Mouse (Mus musculus): ENCODE results near the gene Acvr2a. TPM values are rescaled to one million over a fixed set of nuclear protein-coding genes. Genes with fewer than 3 reads are reported as not detected.

Gene Acvr2a
- total and polyA plus RNA-seq, 3 experiments, result 0.89 to 2.9 (median 2.2) TPM

DNA sequence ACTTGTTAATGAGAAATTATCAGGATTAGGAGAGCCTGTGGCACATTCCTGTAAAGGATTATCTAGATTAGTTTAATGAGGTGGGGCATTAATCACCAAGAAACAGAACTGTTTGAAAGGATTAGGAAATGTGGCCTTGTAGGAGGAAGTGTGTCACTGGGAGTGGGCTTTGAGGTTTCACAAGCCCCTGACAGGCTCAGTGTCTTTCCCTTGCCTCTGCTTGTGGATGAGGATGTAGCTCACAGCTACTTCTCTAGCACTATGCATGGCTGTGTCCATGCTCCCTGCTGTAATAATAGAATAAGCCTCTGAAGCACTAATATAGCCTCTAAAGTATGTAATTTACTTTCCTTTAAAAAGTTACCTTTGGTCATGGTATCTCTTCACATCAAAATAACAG lies 101.9 kb downstream of the Acvr2a start:
- Histone ChIP-seq H3K4me2 (ENCODE audit: insufficient read depth, low read depth, poor library complexity, severe bottlenecking) (no peak overlapping the region), H3K79me2 (replicated peaks; ENCODE audit: control insufficient read depth, extremely low read depth, insufficient read depth, poor library complexity, severe bottlenecking) (peaks cover 5% of the 10 kb centered on the region; the same call in 1 of the 2 replicates), H3K27me3 (replicated peaks) (no peaks in the 10 kb centered on the region), H3K9ac (ENCODE audit: insufficient read depth, low read depth) (no peak overlapping the region), H3K27ac (ENCODE audit: insufficient read depth, low read depth) (no peak overlapping the region), H3K36me3 (replicated peaks in 1 of 2; ENCODE audit: control insufficient read depth in 1 of 2, insufficient read depth in 1 of 2, low read length in 1 of 2) (peaks cover 22 to 60% of the 10 kb centered on the region in 2 experiments), H3K9me3 (replicated peaks; ENCODE audit: low read length) (no peaks in the 10 kb centered on the region), H3K4me1 (ENCODE audit: control insufficient read depth in 1 of 2, insufficient read depth in 2 of 2) (no peaks in the 10 kb centered on the region), H3K4me3 (replicated peaks in 1 of 3; ENCODE audit: low read depth in 2 of 3, low read length in 2 of 3, poor library complexity in 1 of 3) (no peak overlapping the region)
- TF ChIP-seq JUND (conservative IDR thresholded peaks at IDR 0.05; ENCODE audit: low read depth, low read length) (no peak), GABPA (IDR thresholded peaks at IDR 0.05; ENCODE audit: insufficient replicate concordance, low read depth, low read length) (no peak), KAT2A (IDR thresholded peaks at IDR 0.05; ENCODE audit: insufficient replicate concordance, low read length) (no peak), ZMIZ1 (IDR thresholded peaks at IDR 0.05; ENCODE audit: low read depth, low read length) (no peak), ZNF384 (IDR thresholded peaks at IDR 0.05; ENCODE audit: low read depth, low read length) (no peak), UBTF (IDR thresholded peaks at IDR 0.05; ENCODE audit: low read depth, low read length) (no peak), MXI1 (IDR thresholded peaks at IDR 0.05; ENCODE audit: low read depth, low read length) (no peak), E2F4 (IDR thresholded peaks at IDR 0.05; ENCODE audit: insufficient replicate concordance, low read depth, low read length) (no peak), HCFC1 (IDR thresholded peaks at IDR 0.05; ENCODE audit: low read depth, low read length) (no peak), CTCF (conservative IDR thresholded peaks at IDR 0.05 in 1 of 2, IDR thresholded peaks at IDR 0.05 in 1 of 2; ENCODE audit: low read depth in 2 of 2, low read length in 2 of 2) (no peak), MAZ (IDR thresholded peaks at IDR 0.05; ENCODE audit: low read depth, low read length) (no peak), RAD21 (IDR thresholded peaks at IDR 0.05; ENCODE audit: low read depth, low read length) (no peak), POLR2AphosphoS2 (IDR thresholded peaks at IDR 0.05; ENCODE audit: low read depth, low read length) (no peak), USF2 (conservative IDR thresholded peaks at IDR 0.05; ENCODE audit: low read depth, low read length) (no peak), USF1 (IDR thresholded peaks at IDR 0.05; ENCODE audit: low read depth, low read length) (no peak), CHD2 (IDR thresholded peaks at IDR 0.05; ENCODE audit: low read length) (no peak), MYC (IDR thresholded peaks at IDR 0.05; ENCODE audit: low read depth, low read length) (no peak), ETS1 (conservative IDR thresholded peaks at IDR 0.05; ENCODE audit: low read depth, low read length) (no peak), SMC3 (IDR thresholded peaks at IDR 0.05; ENCODE audit: low read depth, low read length) (no peak)
- dilution Hi-C loops (cut with MboI; ENCODE audit: extremely low pct_ligation_motif_present, extremely low pct_unique_long_range_greater_than_20kb, low sequenced_read_pairs), result no loop called here
- no peak for DNase-seq (ENCODE audit: extremely low read depth)
- in situ Hi-C loops (cut with MboI; ENCODE audit: low pct_ligation_motif_present, low pct_unique_long_range_greater_than_20kb, low sequenced_read_pairs), result loop anchor here (25.0 kb wide), 1 partner anchor 821 kb away; no protein-coding TSS in a partner anchor

DNA sequence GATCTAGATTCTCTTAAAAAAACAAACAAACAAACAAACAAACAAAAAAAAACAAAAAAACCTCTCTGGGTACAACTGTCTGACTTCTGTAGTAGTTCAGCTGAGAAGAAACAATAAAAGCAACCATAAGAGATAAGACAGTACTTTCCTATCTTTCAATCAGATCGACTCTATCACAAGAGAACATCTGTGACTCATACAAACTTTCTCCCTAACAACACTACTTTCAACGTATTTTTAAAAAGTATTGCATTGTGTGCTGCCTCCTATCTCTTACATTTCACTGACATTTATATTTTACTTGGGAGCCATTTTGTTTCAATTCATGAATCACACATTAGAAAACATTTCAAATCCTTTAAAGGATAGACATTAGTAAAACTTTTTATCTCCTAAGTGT lies 121.1 kb downstream of the Acvr2a start:
- no peak for DNase-seq (ENCODE audit: extremely low read depth)
- Histone ChIP-seq H3K27ac (ENCODE audit: insufficient read depth, low read depth) (no peak overlapping the region), H3K9ac (ENCODE audit: insufficient read depth, low read depth) (no peak overlapping the region), H3K4me3 (replicated peaks in 1 of 3; ENCODE audit: low read depth in 2 of 3, low read length in 2 of 3, poor library complexity in 1 of 3) (no peak overlapping the region), H3K27me3 (replicated peaks) (no peaks in the 10 kb centered on the region), H3K36me3 (replicated peaks in 1 of 2; ENCODE audit: control insufficient read depth in 1 of 2, insufficient read depth in 1 of 2, low read length in 1 of 2) (peaks cover 12 to 52% of the 10 kb centered on the region in 2 experiments), H3K4me1 (ENCODE audit: control insufficient read depth in 1 of 2, insufficient read depth in 2 of 2) (peaks cover 0 to 4% of the 10 kb centered on the region in 2 experiments; a peak in 2 of 4 replicates), H3K79me2 (replicated peaks; ENCODE audit: control insufficient read depth, extremely low read depth, insufficient read depth, poor library complexity, severe bottlenecking) (peaks cover 2% of the 10 kb centered on the region; the same call in 1 of the 2 replicates), H3K4me2 (ENCODE audit: insufficient read depth, low read depth, poor library complexity, severe bottlenecking) (no peak overlapping the region), H3K9me3 (replicated peaks; ENCODE audit: low read length) (no peaks in the 10 kb centered on the region)
- TF ChIP-seq IRF4 (IDR thresholded peaks at IDR 0.05; ENCODE audit: low read depth, low read length) (no peak), TBP (conservative IDR thresholded peaks at IDR 0.05; ENCODE audit: low read depth, low read length) (no peak), ZKSCAN1 (IDR thresholded peaks at IDR 0.05; ENCODE audit: borderline replicate concordance, low read depth, low read length) (no peak), E2F4 (IDR thresholded peaks at IDR 0.05; ENCODE audit: insufficient replicate concordance, low read depth, low read length) (no peak), JUND (conservative IDR thresholded peaks at IDR 0.05; ENCODE audit: low read depth, low read length) (no peak), MAFK (IDR thresholded peaks at IDR 0.05; ENCODE audit: insufficient replicate concordance, low read length) (no peak), NRF1 (IDR thresholded peaks at IDR 0.05; ENCODE audit: low read depth, low read length) (no peak), USF2 (conservative IDR thresholded peaks at IDR 0.05; ENCODE audit: low read depth, low read length) (no peak), HCFC1 (IDR thresholded peaks at IDR 0.05; ENCODE audit: low read depth, low read length) (no peak), POLR2AphosphoS2 (IDR thresholded peaks at IDR 0.05; ENCODE audit: low read depth, low read length) (no peak), CTCF (conservative IDR thresholded peaks at IDR 0.05 in 1 of 2, IDR thresholded peaks at IDR 0.05 in 1 of 2; ENCODE audit: low read depth in 2 of 2, low read length in 2 of 2) (no peak), ZC3H11A (IDR thresholded peaks at IDR 0.05; ENCODE audit: low read depth, low read length) (no peak), KAT2A (IDR thresholded peaks at IDR 0.05; ENCODE audit: insufficient replicate concordance, low read length) (no peak), GABPA (IDR thresholded peaks at IDR 0.05; ENCODE audit: insufficient replicate concordance, low read depth, low read length) (no peak)
- in situ Hi-C loops (cut with MboI; ENCODE audit: low pct_ligation_motif_present, low pct_unique_long_range_greater_than_20kb, low sequenced_read_pairs), result no loop called here
- dilution Hi-C loops (cut with MboI; ENCODE audit: extremely low pct_ligation_motif_present, extremely low pct_unique_long_range_greater_than_20kb, low sequenced_read_pairs), result no loop called here

Data from CH12.LX (cell line).